Mouse (Mus musculus): ENCODE results near the gene Tpi1.

Gene Tpi1

DNA sequence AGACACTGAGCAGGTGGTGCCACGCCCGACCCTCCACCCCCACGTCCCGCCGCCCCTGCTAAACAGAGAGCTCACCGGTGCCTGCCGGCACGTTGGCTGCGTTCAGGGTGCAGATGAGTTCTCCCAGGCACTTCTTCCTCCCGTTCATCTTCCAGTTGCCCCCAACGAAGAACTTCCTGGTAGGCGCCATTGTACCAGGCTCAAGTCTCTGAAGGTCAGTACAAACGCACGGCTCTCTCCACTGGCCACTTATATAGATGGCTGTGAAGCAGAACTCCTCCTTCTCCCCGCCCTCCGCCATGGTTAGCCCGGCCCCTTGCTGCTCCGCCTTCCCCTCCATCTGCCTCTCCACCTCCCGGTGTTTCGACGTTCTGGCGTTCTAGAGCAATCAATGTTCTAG is at the start of gene Tpi1:
Gene Tpi1, minus strand, starts transcription at position 364 of the 400 bp plus-strand sequence.
- DNase-seq (ENCODE audit: low read depth): peak; percentile 79

DNA sequence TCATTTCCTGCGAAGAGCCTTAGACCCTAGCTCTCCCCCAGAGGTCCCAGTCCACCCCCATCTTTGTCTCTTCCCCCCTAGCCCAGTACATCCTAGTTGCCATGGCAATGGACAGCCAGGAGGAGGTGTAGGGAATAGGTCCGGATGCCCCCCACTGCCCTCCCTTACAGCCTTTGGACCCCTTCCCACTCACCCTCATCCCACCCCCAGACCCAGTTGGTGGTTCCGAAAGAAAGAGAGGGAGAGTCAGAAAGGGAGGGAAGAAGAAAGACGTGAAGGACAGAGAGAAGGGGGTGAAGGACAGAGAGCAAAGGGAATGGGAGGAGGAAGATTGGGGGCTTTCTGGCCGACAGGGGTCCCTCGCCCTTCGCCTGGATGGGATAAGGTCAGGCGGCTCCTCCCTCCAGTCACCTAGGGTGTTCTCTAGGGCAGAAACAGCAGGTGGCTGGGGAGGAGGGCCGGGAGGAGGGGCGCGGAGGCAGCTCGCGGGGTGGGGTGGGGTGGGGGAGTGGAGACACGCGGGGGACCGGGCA is 49.1 kb upstream of the Tpi1 start:
- no peak for DNase-seq (ENCODE audit: low read depth)

DNA sequence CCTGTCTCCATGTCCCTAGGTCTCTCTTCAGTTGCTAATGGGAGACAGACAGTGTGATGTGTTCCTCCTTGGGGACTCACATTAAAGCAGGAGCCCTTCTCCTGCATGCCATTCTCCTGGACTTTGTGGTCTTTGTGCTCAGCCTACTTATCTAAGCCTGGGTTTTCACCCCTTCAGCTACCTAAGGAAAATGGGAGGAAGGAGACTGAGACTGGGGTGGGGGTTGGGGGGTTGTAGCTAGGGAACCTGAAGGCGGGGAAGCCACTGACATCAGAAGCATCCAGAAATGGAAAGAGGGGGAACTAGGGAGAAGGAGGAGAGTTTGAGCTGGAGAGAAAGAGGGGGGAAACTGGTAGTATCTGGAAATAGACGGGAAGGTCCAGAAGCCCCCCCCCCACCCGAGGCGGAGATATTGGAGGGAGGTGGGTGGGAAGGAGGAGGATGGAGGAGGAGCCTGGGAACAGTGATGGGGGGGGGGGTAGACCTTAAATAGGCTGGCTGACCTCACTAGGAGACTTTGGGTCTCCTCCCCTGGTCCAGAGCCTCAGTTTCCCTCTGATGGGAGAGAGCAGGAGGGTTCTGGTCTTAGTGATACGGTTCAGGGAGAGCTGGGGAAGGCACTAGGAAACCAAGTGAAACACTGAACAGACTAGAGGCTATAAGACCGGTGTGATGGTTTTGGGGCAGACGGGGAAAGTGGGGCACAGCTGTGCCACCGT is 48.5 kb upstream of the Tpi1 start:
- DNase-seq (ENCODE audit: low read depth): no peak

DNA sequence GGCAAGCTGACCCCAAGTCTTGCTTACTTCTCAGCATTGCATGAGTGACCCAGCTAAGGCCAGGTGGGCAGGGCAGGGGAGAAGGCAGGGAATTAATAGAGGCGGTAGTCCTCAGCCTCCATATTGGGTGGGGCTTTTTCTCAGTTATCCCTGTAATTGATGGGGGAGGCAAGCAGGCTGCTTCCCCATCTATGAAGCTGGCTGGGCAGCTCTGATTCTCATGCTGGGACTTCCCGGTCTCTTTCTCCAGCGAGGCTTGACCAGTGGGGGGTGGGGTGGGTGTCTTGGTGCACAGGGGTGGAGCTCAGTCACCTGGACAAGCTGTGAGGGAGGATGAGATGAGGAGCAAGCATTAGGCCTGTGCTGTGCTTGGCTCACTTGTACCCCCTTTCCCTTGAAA is 47.7 kb upstream of the Tpi1 start:
- DNase-seq (ENCODE audit: low read depth): no peak

DNA sequence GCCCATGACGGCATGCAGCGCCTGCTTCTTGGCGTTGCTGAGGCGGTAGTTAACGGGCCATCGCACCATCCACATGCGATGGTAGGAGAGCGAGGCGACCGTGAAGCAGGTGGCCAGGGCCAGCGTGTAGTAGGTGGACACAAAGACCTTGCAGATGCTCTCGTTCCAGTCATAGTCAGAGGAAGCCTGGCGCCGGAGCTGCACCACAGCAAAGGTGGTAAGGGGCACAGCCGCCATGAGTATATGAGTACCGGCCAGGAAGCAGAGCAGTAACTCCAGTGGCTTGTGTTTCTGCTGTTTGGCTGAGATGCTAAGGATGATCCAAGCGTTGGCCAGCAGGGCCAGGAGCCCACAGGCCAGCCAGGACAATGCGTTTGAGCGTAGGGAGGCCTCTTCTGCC is 47.2 kb upstream of the Tpi1 start:
- no peak for DNase-seq (ENCODE audit: low read depth)

DNA sequence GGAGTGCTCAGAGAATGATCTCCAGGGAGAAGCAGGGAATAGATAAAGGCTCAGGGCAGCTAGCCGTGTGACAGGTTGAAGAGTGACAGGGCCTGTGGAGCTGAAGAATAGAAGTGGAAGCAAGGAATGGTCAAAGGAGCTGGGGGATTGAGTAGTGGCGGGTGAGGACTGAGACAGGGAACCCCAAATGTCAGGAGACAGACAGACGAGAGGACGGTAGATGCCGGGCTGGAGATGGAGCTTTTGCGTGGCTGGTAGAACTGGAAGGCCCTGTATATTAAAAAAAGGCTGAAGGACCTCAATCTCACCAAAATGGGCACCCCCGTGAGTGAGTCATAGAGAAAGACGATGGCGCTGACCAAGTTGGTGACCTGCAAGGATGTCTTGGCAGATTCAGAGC is 46.4 kb upstream of the Tpi1 start:
- no peak for DNase-seq (ENCODE audit: low read depth)

DNA sequence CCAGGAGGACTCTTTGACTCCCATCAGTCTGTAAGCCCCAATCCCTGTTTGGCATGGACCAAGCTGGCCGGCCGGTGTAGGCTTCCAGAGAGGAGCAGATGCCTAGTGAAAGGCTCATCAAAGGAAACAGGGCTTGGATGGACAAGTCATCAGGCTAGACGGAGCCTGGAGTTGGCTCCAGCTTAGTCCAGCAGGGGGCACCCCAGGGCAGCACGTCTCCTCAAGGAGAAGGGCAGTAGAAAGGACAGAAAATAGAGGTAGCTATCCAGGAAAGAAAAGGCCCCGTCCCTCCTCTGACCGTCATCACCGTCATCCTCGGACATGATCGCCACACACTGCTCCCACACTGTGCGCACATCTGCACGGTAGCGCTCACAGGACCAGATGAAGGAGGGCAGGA is 45.6 kb upstream of the Tpi1 start:
- DNase-seq (ENCODE audit: low read depth): peak; percentile 46

DNA sequence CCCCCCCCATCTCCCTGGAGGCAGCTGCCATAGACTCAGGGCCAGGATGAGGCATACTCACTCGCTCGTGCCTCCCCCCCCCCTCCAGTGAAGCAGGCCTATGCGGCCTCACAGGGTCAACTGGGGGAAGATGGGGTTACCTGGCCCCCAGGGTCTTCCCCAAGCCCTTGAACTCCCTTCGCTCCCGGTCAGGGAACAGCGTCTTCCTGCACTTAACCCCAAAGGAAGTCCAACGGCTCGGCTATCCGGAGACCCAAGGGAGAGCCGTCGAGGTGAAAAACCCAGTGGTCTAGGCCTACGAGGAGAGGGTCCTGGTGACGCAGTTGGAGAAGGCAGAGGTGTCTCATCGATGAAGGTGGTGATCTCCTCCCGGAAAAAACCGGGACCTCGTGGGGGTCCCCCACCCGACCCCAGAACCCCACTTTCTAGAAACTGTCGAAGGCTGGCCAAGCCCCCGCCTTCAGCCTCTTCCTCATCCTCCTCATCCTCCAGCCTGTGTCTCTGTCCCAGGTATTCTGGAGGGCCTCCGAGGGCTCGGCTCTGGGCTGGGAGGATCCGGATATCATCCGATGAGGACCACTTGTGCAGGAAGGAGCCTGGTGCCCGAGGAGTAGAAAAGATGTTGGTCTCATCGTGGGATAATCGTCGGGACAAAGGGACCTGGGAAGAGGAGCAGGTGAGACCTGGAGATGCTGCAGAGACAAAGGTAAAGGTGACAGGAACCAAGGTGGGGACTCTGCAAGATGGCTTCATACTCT is 44.6 kb upstream of the Tpi1 start:
- DNase-seq (ENCODE audit: low read depth): no peak

DNA sequence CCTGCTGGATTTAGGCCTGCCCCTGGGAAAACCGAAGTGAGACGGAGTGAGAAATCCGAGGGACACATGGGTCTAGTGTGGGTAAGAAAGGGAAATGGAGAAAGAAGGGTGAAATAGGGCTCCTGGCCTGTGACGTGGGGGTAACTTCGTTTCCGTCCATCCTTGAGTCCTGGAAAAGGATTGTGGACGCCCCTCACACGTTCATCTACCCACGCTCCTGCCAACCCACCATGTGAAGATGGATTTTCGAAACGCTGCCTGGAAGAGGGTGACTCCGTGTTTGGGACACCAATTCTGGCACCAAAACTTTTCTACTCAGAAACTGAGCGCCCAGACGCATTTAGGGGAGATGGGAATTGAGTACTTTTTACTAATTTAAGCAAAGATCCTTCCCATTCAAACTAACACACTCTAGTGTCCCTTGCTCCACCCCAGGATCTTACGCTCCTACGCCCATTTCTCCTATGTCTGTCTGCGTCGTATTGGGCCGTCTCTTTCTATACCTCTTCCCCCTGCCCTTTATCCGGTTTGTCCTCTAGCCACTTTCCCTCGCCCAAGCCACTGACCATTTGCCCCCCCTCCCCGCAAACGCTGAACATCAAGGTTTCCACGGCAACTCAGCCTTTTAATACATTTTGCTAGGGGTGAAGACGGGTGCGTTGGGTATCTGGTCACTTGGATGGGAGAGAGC is 43.9 kb upstream of the Tpi1 start:
- DNase-seq (ENCODE audit: low read depth): no peak

DNA sequence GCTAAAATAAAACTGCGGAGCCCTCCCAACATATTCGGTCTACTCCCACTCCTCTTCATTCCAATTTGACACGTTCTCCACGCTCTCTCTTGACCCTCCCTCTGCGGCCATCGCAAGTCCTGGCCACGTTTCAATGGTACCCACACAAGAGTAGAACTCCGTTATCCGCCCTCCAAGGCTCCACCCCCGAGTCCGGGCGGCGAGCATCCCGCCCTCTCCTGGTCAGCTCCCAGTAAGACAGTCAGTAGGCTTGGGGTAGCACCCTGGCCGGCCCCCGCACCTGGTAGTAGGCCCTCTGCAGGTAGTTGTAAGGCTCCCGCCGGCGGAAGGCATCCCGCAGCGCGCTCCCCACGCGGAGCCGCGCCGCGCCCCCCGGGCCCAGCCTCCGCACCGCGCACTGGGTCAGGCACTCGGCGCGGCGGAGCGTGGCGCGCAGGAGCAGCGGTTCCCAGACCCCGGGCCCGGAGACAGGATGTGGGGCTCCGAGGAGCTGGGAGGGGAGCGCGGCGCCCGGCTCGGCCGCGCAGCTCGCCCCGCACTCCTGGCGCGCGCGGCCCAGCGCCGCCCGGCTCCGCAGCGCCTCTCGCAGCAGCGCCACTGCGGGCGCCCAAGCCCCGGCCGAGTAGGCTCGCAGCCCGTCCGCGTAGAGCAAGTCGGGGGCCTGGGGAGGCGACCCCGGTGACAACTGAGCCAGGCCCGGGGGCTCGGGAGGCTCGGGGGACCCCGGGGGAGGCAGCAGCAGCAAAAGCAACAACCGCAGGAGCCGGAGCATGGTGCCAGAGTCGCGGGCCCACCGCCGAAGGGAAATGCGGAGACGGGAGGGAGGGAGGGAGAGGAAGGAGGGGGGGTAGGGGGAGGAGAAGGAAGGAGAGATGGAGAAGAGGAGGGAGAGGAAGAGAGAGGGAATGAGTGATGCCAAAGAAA is 43.1 kb upstream of the Tpi1 start, which contains the start of gene P3h3:
Gene P3h3, minus strand, starts transcription at position 837 of the 924 bp plus-strand sequence.
- peak; percentile 32 for DNase-seq (ENCODE audit: low read depth)

DNA sequence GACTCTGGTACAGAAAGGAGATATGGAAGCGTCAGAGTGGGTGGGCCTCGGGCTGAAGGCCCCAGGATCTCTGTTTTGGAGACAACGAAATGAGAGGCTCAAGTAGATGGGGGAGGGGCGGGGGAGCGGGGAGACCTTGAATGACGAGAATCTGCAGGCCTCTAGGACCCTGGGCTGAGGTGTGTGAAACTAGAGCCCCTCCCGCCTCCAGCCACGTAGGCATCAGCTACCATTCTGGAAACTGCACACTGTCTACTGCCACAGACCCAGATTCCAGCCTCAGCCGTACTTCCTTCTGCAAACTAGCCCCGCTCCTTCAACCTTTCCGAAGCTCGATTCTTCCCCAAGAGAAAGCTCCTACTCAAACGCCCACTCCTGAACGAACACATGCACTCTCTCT is 42.2 kb upstream of the Tpi1 start:
- DNase-seq (ENCODE audit: low read depth): no peak

DNA sequence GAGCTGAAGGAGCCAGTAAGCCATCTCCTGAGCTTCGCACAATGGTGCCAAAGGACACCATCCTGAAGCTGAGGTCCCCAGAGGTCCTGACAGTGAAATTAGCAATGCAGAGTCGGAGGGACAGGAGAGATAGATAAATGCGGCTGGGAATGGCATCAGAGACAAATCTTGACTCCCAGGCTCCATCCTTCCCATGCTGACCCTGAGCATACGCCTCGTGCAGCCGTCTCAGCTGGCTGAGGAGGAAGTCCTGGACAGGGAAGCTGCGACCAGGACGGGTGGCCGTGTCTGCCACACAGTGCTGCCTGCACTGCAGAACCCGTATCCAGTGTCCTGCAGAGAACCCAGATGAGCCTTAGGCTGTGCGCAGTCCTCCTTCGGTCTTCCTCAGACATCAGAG is 40.6 kb upstream of the Tpi1 start:
- no peak for DNase-seq (ENCODE audit: low read depth)

DNA sequence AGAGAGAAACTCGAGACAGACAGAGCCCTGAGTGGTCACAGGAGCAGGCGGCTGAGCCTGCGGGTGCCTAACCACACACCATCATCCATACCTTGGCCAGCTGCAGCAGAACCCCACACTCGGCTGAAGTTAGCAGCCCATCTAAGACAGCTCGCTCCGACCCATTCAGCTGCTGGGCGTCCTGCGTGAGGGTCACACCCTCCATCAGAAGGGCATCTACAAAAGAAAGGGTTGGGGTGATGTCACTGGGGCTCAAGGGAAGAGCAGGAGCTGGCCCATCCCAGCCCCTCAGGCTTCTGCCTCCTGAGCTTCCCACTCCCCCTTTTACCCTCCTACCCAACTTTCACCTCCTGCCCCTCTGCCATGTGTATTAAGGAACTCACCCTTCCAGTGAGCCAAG is 36.4 kb upstream of the Tpi1 start:
- no peak for DNase-seq (ENCODE audit: low read depth)

DNA sequence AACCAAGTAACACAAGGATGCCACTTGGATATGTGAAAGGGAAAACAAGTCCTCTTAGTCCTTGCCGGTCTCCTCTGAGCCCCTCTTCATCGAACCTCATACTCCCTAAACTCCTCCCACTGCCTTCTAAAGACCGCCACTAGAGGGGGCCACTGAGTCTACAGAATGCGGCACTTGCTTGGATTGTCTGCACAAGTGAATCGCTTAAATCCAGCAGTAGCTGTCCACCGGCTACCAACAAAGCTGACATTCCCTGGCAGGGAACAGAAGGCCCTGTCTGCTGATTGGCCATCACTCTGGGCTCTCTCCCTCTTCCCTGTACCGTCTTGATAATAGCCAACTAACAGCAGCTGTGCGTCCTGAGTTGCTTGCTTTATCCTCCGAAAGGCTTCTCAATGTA is 33.2 kb upstream of the Tpi1 start:
- peak; percentile 87 for DNase-seq (ENCODE audit: low read depth)

DNA sequence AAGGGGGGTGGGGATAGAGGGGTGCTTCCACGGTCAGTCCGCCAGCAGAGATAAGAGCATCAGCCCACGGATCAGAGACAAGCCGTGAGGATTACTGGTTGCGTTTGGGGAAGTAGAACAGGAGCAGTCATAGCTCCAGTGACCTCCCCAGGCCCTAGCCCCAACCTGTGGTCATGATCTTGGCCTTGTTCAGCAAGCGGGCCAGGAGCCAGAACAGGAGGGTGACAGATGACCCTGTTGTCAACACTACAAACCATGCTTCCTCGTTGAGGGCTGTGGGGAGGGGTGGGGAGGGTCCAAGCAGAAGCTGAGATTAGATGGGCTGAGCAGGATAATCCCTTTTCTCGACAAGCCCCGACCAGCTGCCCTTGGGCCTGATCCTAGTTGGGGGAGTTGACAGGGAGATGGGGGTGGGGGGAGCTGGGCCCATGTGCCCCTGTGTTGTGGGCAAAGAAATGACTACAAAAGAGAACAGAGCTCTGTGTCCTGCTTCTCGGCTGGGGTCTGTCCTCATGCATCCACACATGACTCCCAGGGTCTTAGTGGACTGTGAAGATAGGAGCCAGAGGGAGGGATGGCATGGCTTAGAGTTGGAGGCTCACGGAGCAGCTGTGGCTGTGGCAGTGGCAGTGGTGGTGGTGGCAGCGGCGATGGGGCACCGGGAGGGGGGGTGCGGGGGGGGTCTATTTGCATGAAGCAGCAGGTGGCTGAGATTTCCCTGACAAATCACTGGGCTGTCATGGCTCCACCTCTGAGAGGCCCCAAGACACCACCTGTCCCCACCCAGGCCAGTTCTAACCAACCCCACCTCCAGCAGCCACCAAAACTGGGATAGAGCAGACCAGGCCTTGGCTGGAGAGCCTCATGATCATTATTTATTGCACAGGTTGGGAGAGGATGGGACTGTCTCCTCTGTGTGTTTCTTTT is 26.4 kb upstream of the Tpi1 start, which contains the start of gene Gnb3:
Gene Gnb3, minus strand, starts transcription at position 35 of the 927 bp plus-strand sequence.
- no peak for DNase-seq (ENCODE audit: low read depth)

DNA sequence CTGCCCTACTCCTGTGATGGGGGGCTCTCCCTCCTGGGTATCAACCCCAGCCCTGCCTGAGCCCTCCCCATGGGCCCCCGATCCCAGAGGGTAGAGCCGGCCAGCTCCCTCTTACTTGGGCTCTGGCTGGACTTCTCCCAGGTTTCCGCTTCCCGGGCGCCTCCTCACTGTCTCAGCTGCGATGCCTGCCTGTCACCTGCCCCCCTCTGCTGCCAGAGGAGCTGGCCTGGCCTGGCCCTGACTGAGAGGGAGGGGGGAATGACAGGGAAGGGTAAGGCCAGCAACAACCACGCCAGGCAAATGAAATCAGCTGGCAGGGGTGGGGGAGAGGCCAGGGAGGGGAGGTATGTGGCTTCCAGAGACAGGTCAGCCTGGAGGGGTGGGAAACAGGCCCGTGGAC is 25.7 kb upstream of the Tpi1 start:
- no peak for DNase-seq (ENCODE audit: low read depth)

DNA sequence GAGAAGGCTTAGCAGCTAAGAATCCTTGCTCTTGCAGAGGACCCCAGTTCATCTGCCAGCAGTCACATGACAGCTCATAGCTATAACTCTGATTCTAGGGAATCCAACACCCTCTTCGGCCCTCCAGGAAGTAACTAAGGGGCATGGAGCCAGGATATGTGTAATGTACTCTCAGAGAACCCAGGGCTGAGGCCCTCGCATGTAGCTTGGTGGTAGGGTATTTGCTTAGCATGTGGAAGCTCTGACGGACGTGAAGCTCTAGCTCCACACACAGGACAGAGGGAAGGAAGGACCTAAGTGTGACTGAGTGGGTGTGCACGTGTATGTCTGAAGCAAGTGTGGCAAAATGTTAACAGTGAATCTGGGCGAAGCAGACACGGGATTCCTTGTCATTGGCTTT is 22.3 kb upstream of the Tpi1 start:
- DNase-seq (ENCODE audit: low read depth): no peak

DNA sequence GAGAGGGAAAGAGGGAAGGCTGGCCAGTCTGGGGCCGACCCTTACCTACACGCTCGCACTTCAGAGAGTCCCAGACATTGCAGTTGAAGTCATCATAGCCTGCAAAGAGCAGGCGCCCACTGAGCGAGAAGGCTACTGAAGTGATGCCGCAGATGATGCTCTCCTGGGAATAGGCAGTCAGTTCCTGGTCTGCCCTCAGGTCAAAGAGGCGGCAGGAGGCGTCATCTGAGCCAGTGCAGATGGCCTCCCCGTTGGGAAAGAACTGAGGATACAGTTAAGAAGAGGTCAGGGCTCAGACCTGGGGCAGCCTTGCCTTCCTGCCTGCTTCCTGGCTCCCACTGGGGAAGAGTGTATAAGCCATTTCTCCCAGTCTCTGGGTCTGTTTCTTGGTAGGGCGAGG is 21.4 kb upstream of the Tpi1 start:
- DNase-seq (ENCODE audit: low read depth): no peak

DNA sequence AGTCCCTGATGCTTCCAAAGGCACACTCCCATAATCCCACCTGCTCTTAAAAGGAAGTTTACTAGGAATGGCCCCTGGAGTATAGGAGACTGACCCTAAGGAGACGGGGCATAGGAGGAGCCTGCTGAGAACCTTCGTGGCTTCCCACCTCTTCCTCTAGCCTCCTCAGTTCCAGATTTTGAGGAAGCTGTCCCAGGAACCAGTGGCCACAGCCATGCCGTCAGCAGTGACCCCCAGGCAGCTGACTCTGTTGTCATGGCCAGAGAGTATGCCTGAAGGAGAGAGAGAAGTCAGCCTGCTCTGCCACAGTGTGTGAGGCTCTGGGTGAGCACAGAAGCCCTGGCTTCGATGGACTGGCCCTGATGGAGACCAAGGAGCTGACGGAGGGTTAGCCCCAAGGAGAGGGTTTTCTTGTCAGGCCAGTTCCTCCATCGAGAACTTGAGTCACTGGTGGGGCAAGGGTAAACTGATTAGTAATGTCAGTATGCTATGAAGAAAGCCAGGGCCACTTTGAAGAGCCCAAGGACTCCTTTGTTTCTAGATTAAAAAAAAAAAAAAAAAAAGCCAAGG is 20.5 kb upstream of the Tpi1 start:
- no peak for DNase-seq (ENCODE audit: low read depth)

DNA sequence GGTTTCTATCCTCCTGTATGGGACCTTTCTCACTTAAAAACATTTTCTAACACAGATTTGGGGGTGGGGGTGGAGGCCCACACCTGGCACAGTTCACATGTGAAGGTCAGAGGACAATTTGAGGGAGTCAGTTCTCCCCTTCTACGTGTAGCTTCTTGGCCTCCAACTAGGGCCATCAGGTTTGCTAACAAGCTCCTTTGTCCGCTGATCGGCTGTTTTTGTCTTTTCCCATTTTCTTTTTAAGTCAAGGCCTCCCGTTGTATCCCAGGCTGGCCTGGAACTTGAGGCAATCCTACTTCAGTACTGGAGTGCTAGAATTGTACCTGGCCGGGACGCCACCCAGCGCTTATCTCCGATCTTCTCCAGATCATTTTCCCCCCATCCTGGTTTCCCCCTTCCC is 17.6 kb upstream of the Tpi1 start:
- no peak for DNase-seq (ENCODE audit: low read depth)
